Comparison of ENCODE assay signal across 23 mouse cellular contexts in genomic region chr1:51860837-51861236, GRCm38 (mm10).
"Had no signal": no experiment of that assay in that cellular context is flagged by ENCODE, and none has a peak within 500 bp of the region (broad histone marks: within the 10 kb centered on the region; RNA-seq: fewer than 3 reads in every experiment).

No protein-coding gene starts in this region.

- H3K27ac ChIP-seq: kidney, postnatal 0 days; layer of hippocampus, adult 2 months; limb, embryonic 12.5 days; limb, embryonic 15.5 days; liver, embryonic 14.5 days; macrophage; midbrain, embryonic 12.5 days; midbrain, embryonic 15.5 days; neural tube, embryonic 12.5 days; neural tube, embryonic 15.5 days; stomach, embryonic 15.5 days had no signal

- H3K9me3 ChIP-seq: limb, embryonic 12.5 days; limb, embryonic 15.5 days; midbrain, embryonic 12.5 days; midbrain, embryonic 15.5 days; neural tube, embryonic 12.5 days; neural tube, embryonic 15.5 days; stomach, embryonic 15.5 days had no signal

- H3K27me3 ChIP-seq: limb, embryonic 12.5 days; limb, embryonic 15.5 days; midbrain, embryonic 12.5 days; midbrain, embryonic 15.5 days; neural tube, embryonic 12.5 days; neural tube, embryonic 15.5 days; stomach, embryonic 15.5 days had no signal

- H3K4me3 ChIP-seq: layer of hippocampus, adult 2 months; limb, embryonic 12.5 days; limb, embryonic 15.5 days; midbrain, embryonic 12.5 days; midbrain, embryonic 15.5 days; neural tube, embryonic 12.5 days; neural tube, embryonic 15.5 days; stomach, embryonic 15.5 days had no signal

- H3K9ac ChIP-seq: limb, embryonic 12.5 days; limb, embryonic 15.5 days; liver, embryonic 14.5 days; liver, postnatal 0 days; lung, embryonic 14.5 days; midbrain, embryonic 12.5 days; midbrain, embryonic 15.5 days; neural tube, embryonic 12.5 days; neural tube, embryonic 15.5 days; stomach, embryonic 15.5 days had no signal

- ATAC-seq: liver, postnatal 0 days; lung, postnatal 0 days; midbrain, embryonic 15.5 days had no signal

- DNase-seq: kidney, adult 18-20 months; kidney, adult 9 months; kidney, postnatal 25 days; layer of hippocampus, adult 9-11 months; liver, postnatal 0 days; lung, embryonic 14.5 days; right cerebral cortex, adult 18-20 months; spleen, adult 18-20 months; thymus, adult 18-20 months; thymus, postnatal 36 days had no signal

- H3K4me2 ChIP-seq: limb, embryonic 12.5 days; limb, embryonic 15.5 days; liver, embryonic 11.5 days; lung, embryonic 14.5 days; midbrain, embryonic 12.5 days; midbrain, embryonic 15.5 days; neural tube, embryonic 12.5 days; neural tube, embryonic 15.5 days; stomach, embryonic 15.5 days had no signal

- H3K36me3 ChIP-seq: limb, embryonic 15.5 days; midbrain, embryonic 15.5 days; neural tube, embryonic 15.5 days; stomach, embryonic 15.5 days had no signal
